Mouse (Mus musculus) embryo, embryonic 10.5 days (tissue): ENCODE results near the gene Srgap1.

Experiments
- DNase-seq: peaks from one replicate; pipeline ENCODE4 v3.0.0-alpha.2; 2015; ENCODE audit warnings: low spot score

Gene Srgap1

GRCm38 (mm10) chr10:121829800-121830303, 217.3 kb downstream of the Srgap1 start:
- no peak for DNase-seq

- DNase-seq, result no peak
Observed at GRCm38 (mm10) chr10:121829034-121829433, 218.1 kb downstream of the Srgap1 start.

GRCm38 (mm10) chr10:121822674-121823073, 224.4 kb downstream of the Srgap1 start:
- DNase-seq, result no peak

- DNase-seq, result no peak
Observed at GRCm38 (mm10) chr10:121820846-121821245, 226.3 kb downstream of the Srgap1 start.

GRCm38 (mm10) chr10:121817983-121818382, 229.1 kb downstream of the Srgap1 start:
- no peak for DNase-seq

GRCm38 (mm10) chr10:121807771-121808170, 239.3 kb downstream of the Srgap1 start:
- no peak for DNase-seq

GRCm38 (mm10) chr10:121806806-121807205, 240.3 kb downstream of the Srgap1 start:
- peak; percentile 43 for DNase-seq

- no peak for DNase-seq
Observed at GRCm38 (mm10) chr10:121805933-121806341, 241.2 kb downstream of the Srgap1 start.

GRCm38 (mm10) chr10:121804551-121804950, 242.6 kb downstream of the Srgap1 start:
- DNase-seq, result no peak

- no peak for DNase-seq
Observed at GRCm38 (mm10) chr10:121800041-121800440, 247.1 kb downstream of the Srgap1 start.

GRCm38 (mm10) chr10:121796027-121796802, 250.9 kb downstream of the Srgap1 start:
- DNase-seq, result no peak

GRCm38 (mm10) chr10:121794486-121794885, 252.6 kb downstream of the Srgap1 start:
- DNase-seq, result no peak

GRCm38 (mm10) chr10:121792661-121793060, 254.5 kb downstream of the Srgap1 start:
- DNase-seq, result no peak

- DNase-seq, result peak; percentile 31
Observed at GRCm38 (mm10) chr10:121790078-121790477, 257.0 kb downstream of the Srgap1 start.

GRCm38 (mm10) chr10:121788536-121788935, 258.6 kb downstream of the Srgap1 start:
- DNase-seq, result no peak

GRCm38 (mm10) chr10:121781159-121781558, 266.0 kb downstream of the Srgap1 start:
- DNase-seq, result no peak

GRCm38 (mm10) chr10:121775990-121776389, 271.1 kb downstream of the Srgap1 start:
- no peak for DNase-seq

GRCm38 (mm10) chr10:121773813-121774212, 273.3 kb downstream of the Srgap1 start:
- no peak for DNase-seq

GRCm38 (mm10) chr10:121770624-121771577, 276.2 kb downstream of the Srgap1 start:
- peak; percentile 60 for DNase-seq

- no peak for DNase-seq
Observed at GRCm38 (mm10) chr10:121769711-121770110, 277.4 kb downstream of the Srgap1 start.

GRCm38 (mm10) chr10:121767295-121767694, 279.8 kb downstream of the Srgap1 start:
- peak; percentile 48 for DNase-seq
